Mouse (Mus musculus): ENCODE data around the gene Ncoa7.

The Ncoa7 gene

GRCm38 (mm10) chr10:30587037-30587436 lies 216.1 kb downstream of the Ncoa7 start:
- DNase-seq (ENCODE audit: low spot score in 2 of 2), result no peak

- no peak for DNase-seq (ENCODE audit: low spot score in 2 of 2)
These were observed 217.4 kb downstream of the Ncoa7 start for GRCm38 (mm10) chr10:30585691-30586090.
